Mouse (Mus musculus): ENCODE measurements around the gene Ascc3. TPM values are rescaled to one million over a fixed set of nuclear protein-coding genes. Genes with fewer than 3 reads are reported as not detected.
A peak's percentile ranks its signal among the peaks of the same experiment; 100 is the strongest.

Ascc3 gene
- polyA plus RNA-seq, 1 experiment from 2014 or later: 32.0 TPM

DNA sequence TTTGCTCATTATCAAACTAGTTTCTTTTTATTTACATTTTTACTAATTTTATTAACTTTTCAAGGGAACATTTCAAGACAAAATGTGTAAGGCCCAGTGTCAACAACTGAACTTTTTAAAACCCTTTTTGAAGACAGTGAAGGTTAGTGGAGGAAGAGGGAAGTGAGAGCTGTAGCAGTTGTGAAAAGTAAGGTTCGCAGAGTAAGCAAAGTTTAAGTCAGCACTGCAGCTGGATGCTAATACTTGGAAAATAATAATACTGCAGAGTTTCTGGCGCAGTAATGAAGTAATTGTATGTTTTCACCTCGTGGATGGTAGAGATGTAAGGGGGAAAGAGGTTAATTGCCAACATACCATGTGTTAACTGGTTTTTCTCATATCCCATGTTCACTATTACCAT lies 112.4 kb downstream of the Ascc3 start:
- no peak for DNase-seq (ENCODE audit: low spot score)
- 92% methylated on average over 3 of the region's 3 CpGs for WGBS
- H3K27me3 ChIP-seq (ENCODE audit: control insufficient read depth, insufficient read depth, low read length): no peaks in the 10 kb centered on the region
- no peaks in the 10 kb centered on the region for H3K36me3 ChIP-seq (ENCODE audit: control insufficient read depth, insufficient read depth, low read length)
- H3K27ac ChIP-seq (ENCODE audit: low read depth, low read length): no peak overlapping the region
- H3K4me3 ChIP-seq (ENCODE audit: low read depth, low read length): no peak overlapping the region
- H3K9me3 ChIP-seq (ENCODE audit: control insufficient read depth, low read length): no peaks in the 10 kb centered on the region
- H3K4me2 ChIP-seq (replicated peaks; ENCODE audit: low read depth, low read length): no peak overlapping the region
- no peak overlapping the region for H3K9ac ChIP-seq (ENCODE audit: low read depth, low read length)
- no peaks in the 10 kb centered on the region for H3K4me1 ChIP-seq (replicated peaks; ENCODE audit: control insufficient read depth, insufficient read depth, low read length)
- ATAC-seq (ENCODE audit: low FRiP score): no peak

DNA sequence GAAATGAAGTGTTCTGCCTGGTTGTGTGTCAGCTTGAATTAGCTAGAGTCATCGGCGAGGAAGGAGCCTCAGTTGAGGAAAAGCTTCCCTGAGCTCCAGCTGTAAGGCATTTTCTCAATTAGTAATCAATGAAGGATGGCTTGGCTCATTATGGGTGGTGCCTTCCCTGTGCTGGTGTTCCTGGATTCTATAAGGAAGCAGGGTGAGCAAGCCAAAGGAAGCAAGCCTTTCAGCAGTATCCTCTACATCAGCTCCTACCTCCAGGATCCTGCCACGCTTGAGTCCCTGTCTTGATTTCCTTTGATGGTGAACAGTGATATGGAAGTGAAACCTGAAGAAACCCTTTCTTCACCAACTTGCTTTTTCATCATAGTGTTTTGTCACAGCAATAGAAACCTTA lies 118.8 kb downstream of the Ascc3 start:
- H3K36me3 ChIP-seq (ENCODE audit: control insufficient read depth, insufficient read depth, low read length): no peaks in the 10 kb centered on the region
- H3K4me1 ChIP-seq (replicated peaks; ENCODE audit: control insufficient read depth, insufficient read depth, low read length): no peaks in the 10 kb centered on the region
- 85% methylated on average over 3 of the region's 3 CpGs for WGBS
- H3K27me3 ChIP-seq (ENCODE audit: control insufficient read depth, insufficient read depth, low read length): no peaks in the 10 kb centered on the region
- DNase-seq (ENCODE audit: low spot score) (no peak), ATAC-seq (ENCODE audit: low FRiP score) (no peak)
- H3K4me2 ChIP-seq (replicated peaks; ENCODE audit: low read depth, low read length): no peak overlapping the region
- H3K4me3 ChIP-seq (ENCODE audit: low read depth, low read length): no peak overlapping the region
- H3K9me3 ChIP-seq (ENCODE audit: control insufficient read depth, low read length): no peaks in the 10 kb centered on the region
- no peak overlapping the region for H3K27ac ChIP-seq (ENCODE audit: low read depth, low read length)
- H3K9ac ChIP-seq (ENCODE audit: low read depth, low read length): no peak overlapping the region

DNA sequence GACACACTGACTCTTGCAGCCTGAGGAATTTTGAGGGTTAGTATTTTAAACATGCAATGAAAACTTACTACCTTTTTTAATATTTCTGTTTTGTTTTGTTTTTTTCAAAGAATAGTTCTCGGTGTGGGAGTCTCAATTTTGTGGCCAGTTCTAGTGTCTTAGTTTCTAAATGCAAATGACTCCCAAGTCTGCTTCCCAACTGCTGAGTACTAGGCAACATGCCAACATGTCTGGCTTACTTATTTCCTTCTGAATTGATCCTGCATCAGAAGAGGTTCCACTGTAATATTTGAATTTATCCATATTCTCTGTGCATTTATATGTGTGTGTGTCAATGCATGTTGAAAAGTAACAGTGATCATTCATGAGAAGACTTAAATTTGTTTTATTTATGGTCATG lies 119.3 kb downstream of the Ascc3 start:
- H3K27me3 ChIP-seq (ENCODE audit: control insufficient read depth, insufficient read depth, low read length): no peaks in the 10 kb centered on the region
- H3K9ac ChIP-seq (ENCODE audit: low read depth, low read length): no peak overlapping the region
- ATAC-seq (ENCODE audit: low FRiP score) (no peak), DNase-seq (ENCODE audit: low spot score) (no peak)
- no peaks in the 10 kb centered on the region for H3K4me1 ChIP-seq (replicated peaks; ENCODE audit: control insufficient read depth, insufficient read depth, low read length)
- H3K4me3 ChIP-seq (ENCODE audit: low read depth, low read length): no peak overlapping the region
- H3K4me2 ChIP-seq (replicated peaks; ENCODE audit: low read depth, low read length): no peak overlapping the region
- no peaks in the 10 kb centered on the region for H3K36me3 ChIP-seq (ENCODE audit: control insufficient read depth, insufficient read depth, low read length)
- no peak overlapping the region for H3K27ac ChIP-seq (ENCODE audit: low read depth, low read length)
- no peaks in the 10 kb centered on the region for H3K9me3 ChIP-seq (ENCODE audit: control insufficient read depth, low read length)
- WGBS: 91% methylated on average over 1 of the region's 1 CpGs

DNA sequence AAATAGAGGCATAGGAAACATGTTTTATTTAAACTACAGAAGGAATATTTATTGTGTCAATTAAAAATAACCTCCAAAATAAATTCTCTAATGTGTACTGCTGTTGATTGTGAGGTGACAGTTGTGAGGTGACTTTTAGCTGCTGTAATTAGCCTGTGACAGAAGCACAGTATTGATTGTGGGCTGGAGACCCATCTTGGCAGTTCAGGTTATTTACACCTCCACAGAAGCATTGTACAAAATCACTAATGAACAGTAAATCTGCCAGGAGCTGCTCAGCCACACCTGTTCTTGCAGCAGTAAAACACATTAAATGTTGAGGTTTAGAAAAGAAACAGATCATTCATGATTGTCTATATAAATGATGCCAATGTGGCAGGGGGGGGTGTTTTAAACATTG lies 141.0 kb downstream of the Ascc3 start:
- no peak for DNase-seq (ENCODE audit: low spot score)
- ATAC-seq (ENCODE audit: low FRiP score): no peak
- Histone ChIP-seq H3K9me3 (ENCODE audit: control insufficient read depth, low read length) (no peaks in the 10 kb centered on the region), H3K4me1 (replicated peaks; ENCODE audit: control insufficient read depth, insufficient read depth, low read length) (no peaks in the 10 kb centered on the region), H3K9ac (ENCODE audit: low read depth, low read length) (no peak overlapping the region), H3K4me3 (ENCODE audit: low read depth, low read length) (no peak overlapping the region), H3K4me2 (replicated peaks; ENCODE audit: low read depth, low read length) (no peak overlapping the region), H3K27me3 (ENCODE audit: control insufficient read depth, insufficient read depth, low read length) (no peaks in the 10 kb centered on the region), H3K27ac (ENCODE audit: low read depth, low read length) (no peak overlapping the region), H3K36me3 (ENCODE audit: control insufficient read depth, insufficient read depth, low read length) (no peaks in the 10 kb centered on the region)

DNA sequence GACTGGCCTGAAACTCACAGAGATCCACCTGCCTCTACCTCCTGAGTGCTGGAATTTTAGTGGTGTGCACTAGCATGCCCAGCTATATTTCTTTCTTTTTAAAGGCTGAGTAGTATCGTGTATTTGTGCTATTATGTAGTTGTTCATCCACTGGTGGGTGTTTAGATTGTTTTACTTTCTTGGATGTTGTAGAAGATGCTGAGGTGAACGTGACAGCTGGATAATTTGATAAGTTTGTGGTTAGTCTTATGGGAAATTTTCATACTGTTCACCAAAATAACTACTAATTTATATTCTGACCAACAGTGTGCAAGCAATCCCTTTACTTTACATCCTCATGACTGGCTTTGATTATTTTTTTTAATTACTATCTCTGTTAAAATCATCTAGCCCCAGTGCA lies 169.6 kb downstream of the Ascc3 start:
- no peak overlapping the region for H3K4me3 ChIP-seq (ENCODE audit: low read depth, low read length)
- 86% methylated on average over 2 of the region's 2 CpGs for WGBS
- H3K27me3 ChIP-seq (ENCODE audit: control insufficient read depth, insufficient read depth, low read length): no peaks in the 10 kb centered on the region
- H3K9ac ChIP-seq (ENCODE audit: low read depth, low read length): no peak overlapping the region
- H3K4me1 ChIP-seq (replicated peaks; ENCODE audit: control insufficient read depth, insufficient read depth, low read length): no peaks in the 10 kb centered on the region
- ATAC-seq (ENCODE audit: low FRiP score) (no peak), DNase-seq (ENCODE audit: low spot score) (no peak)
- no peaks in the 10 kb centered on the region for H3K9me3 ChIP-seq (ENCODE audit: control insufficient read depth, low read length)
- H3K4me2 ChIP-seq (replicated peaks; ENCODE audit: low read depth, low read length): no peak overlapping the region
- H3K27ac ChIP-seq (ENCODE audit: low read depth, low read length): no peak overlapping the region
- no peaks in the 10 kb centered on the region for H3K36me3 ChIP-seq (ENCODE audit: control insufficient read depth, insufficient read depth, low read length)

DNA sequence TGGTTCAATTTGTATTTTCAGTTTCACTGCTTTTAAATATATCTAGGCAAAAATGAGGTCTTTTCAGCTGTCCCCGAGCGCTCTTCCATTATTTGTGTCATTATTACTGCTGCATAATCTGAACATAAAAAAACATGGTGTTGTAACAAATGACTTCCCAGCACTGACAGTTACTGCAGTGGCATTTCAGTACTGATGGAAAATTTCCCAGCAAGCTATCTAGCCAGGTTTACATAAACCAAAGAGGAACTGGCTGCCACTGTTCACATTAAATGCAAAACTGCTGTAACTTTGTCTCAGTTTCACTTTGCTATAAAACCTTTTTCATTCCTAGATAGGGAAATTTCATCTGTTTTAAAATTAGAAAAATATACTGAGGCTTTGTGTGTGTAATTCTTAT lies 170.5 kb downstream of the Ascc3 start:
- no peak for DNase-seq (ENCODE audit: low spot score)
- WGBS: 69% methylated on average over 2 of the region's 2 CpGs
- no peaks in the 10 kb centered on the region for H3K9me3 ChIP-seq (ENCODE audit: control insufficient read depth, low read length)

DNA sequence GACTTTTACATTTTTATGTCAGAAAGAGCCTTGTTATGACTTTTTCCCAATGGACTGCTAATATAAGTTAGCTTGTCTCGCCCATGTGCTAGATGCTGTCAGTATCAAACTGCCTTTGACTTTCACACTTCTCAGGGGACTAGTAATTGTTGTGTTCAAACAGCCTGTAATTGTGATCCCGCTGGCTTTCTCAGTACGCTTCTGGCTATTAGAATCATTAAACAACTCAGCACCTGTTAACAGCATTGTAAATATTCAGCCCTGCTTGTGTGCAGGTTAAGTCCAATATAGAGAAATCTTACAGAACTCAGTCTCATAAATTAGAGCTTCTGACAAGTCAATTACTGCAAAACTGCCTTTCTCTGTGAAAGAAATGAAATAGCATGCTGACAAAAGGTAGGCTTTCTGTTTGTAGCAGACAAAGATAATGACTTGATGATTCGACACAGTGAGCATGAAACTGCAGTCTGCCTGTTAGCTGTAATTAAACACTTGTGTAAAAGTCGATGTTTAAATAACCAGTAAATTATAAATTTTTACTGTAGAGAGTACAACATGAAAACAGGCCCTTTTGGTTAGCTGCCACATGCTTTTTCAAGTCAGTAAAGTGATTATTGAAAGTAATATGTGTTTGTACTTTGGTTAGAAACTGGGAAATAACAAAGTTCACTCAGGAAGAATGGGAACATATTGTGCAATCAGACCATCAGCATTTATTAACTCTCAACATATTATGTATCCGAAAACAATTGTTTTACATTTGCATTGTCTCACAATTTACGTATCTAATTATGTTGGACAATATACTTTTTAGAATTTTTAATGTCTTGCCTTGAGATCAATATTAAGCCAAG lies 171.2 kb downstream of the Ascc3 start:
- H3K4me3 ChIP-seq (ENCODE audit: low read depth, low read length): no peak overlapping the region
- no peaks in the 10 kb centered on the region for H3K27me3 ChIP-seq (ENCODE audit: control insufficient read depth, insufficient read depth, low read length)
- no peaks in the 10 kb centered on the region for H3K36me3 ChIP-seq (ENCODE audit: control insufficient read depth, insufficient read depth, low read length)
- no peak overlapping the region for H3K27ac ChIP-seq (ENCODE audit: low read depth, low read length)
- H3K9me3 ChIP-seq (ENCODE audit: control insufficient read depth, low read length): no peaks in the 10 kb centered on the region
- 62% methylated on average over 7 of the region's 7 CpGs for WGBS
- no peak overlapping the region for H3K4me2 ChIP-seq (replicated peaks; ENCODE audit: low read depth, low read length)
- peak; percentile 70 for ATAC-seq (ENCODE audit: low FRiP score)
- no peak for DNase-seq (ENCODE audit: low spot score)
- no peaks in the 10 kb centered on the region for H3K4me1 ChIP-seq (replicated peaks; ENCODE audit: control insufficient read depth, insufficient read depth, low read length)
- H3K9ac ChIP-seq (ENCODE audit: low read depth, low read length): no peak overlapping the region

More for the DNA sequence above, 170.5 kb downstream of the Ascc3 start:
- Histone ChIP-seq H3K27ac (ENCODE audit: low read depth, low read length) (no peak overlapping the region), H3K4me3 (ENCODE audit: low read depth, low read length) (no peak overlapping the region), H3K27me3 (ENCODE audit: control insufficient read depth, insufficient read depth, low read length) (no peaks in the 10 kb centered on the region), H3K36me3 (ENCODE audit: control insufficient read depth, insufficient read depth, low read length) (no peaks in the 10 kb centered on the region), H3K4me1 (replicated peaks; ENCODE audit: control insufficient read depth, insufficient read depth, low read length) (no peaks in the 10 kb centered on the region), H3K9ac (ENCODE audit: low read depth, low read length) (no peak overlapping the region), H3K4me2 (replicated peaks; ENCODE audit: low read depth, low read length) (no peak overlapping the region)
- ATAC-seq (ENCODE audit: low FRiP score): no peak

DNA sequence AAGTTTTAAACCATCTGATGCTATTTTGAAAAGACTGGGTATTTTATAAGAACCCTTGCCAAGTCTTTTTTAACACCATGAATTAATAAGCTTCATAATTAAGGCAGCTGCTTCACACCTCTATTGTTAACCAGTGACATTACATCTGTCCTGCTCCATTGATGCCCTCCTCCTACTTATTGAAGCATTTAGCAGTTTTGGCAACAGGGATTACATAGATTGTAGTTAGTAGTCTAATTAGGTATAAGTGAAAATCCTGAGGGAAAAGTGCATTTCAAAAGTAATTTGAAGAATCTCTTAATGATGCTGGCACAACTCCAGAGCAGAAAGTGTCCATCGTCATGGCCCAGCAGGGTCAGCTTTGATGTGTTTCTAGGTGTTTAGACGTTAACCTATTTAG lies 180.3 kb downstream of the Ascc3 start:
- Histone ChIP-seq H3K4me1 (replicated peaks; ENCODE audit: control insufficient read depth, insufficient read depth, low read length) (no peaks in the 10 kb centered on the region), H3K4me2 (replicated peaks; ENCODE audit: low read depth, low read length) (no peak overlapping the region), H3K27me3 (ENCODE audit: control insufficient read depth, insufficient read depth, low read length) (no peaks in the 10 kb centered on the region), H3K9ac (ENCODE audit: low read depth, low read length) (no peak overlapping the region), H3K27ac (ENCODE audit: low read depth, low read length) (no peak overlapping the region), H3K36me3 (ENCODE audit: control insufficient read depth, insufficient read depth, low read length) (no peaks in the 10 kb centered on the region), H3K9me3 (ENCODE audit: control insufficient read depth, low read length) (no peaks in the 10 kb centered on the region), H3K4me3 (ENCODE audit: low read depth, low read length) (no peak overlapping the region)
- DNase-seq (ENCODE audit: low spot score): no peak
- no peak for ATAC-seq (ENCODE audit: low FRiP score)
- WGBS: 71% methylated on average over 2 of the region's 2 CpGs

DNA sequence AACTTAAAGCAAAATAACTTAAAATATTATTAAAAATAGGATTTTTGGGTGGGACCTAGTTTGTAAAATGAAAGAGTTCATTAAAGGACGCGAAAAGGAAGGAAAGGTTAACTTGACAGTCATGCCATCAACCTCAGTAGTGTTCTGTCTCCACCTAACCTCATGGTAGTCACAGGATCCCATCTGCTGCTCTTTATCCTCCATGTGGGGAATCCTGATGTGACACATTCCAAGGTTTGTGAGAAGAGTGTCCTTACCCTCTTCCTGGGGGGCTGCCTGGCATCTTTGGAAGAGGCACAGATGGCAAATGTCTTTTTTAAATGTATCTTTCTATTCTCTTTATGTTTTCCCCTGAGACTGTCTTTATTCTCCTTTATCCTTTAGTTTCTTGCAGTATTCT lies 181.4 kb downstream of the Ascc3 start:
- no peaks in the 10 kb centered on the region for H3K9me3 ChIP-seq (ENCODE audit: control insufficient read depth, low read length)
- H3K4me1 ChIP-seq (replicated peaks; ENCODE audit: control insufficient read depth, insufficient read depth, low read length): no peaks in the 10 kb centered on the region

More for the DNA sequence above, 181.4 kb downstream of the Ascc3 start:
- Histone ChIP-seq H3K27me3 (ENCODE audit: control insufficient read depth, insufficient read depth, low read length) (no peaks in the 10 kb centered on the region), H3K4me3 (ENCODE audit: low read depth, low read length) (no peak overlapping the region), H3K36me3 (ENCODE audit: control insufficient read depth, insufficient read depth, low read length) (no peaks in the 10 kb centered on the region), H3K4me2 (replicated peaks; ENCODE audit: low read depth, low read length) (no peak overlapping the region), H3K9ac (ENCODE audit: low read depth, low read length) (no peak overlapping the region), H3K27ac (ENCODE audit: low read depth, low read length) (no peak overlapping the region)
- ATAC-seq (ENCODE audit: low FRiP score) (no peak), DNase-seq (ENCODE audit: low spot score) (no peak)
- WGBS: 78% methylated on average over 2 of the region's 2 CpGs
